Comparison of ENCODE assay signal across 8 mouse cellular contexts in the genomic region with DNA sequence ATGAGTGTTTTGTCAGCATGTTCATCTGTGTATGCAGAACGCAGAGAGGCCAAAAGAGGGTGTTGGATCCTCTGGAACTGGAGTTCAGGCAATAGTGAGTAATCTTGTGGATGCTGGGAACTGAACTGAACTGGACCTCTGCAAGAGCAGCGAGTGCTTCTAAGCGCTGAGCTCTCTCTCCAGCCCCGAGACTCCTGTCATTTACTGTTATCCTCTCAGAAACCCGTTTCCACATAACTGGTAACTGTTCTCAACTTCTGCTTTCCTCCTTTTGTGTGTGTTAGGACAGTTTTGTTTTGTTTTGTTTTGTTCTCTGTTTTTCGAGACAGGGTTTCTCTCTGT. TPM values are rescaled to one million over a fixed set of nuclear protein-coding genes. Genes with fewer than 3 reads are reported as not detected.
A peak's percentile ranks its signal among the peaks of the same experiment; 100 is the strongest.
DNase-seq lines count a peak whose midpoint lies in the region; ATAC-seq and TF ChIP-seq lines count a peak whose summit lies in the region.

No protein-coding gene starts in this region.

- no peaks in the 10 kb centered on the region for H3K9me3 ChIP-seq in kidney, embryonic 15.5 days (replicated peaks)
- no peaks in the 10 kb centered on the region for H3K9me3 ChIP-seq in embryonic facial prominence, embryonic 15.5 days (replicated peaks)
- H3K9me3 ChIP-seq in limb, embryonic 11.5 days (ENCODE audit: control insufficient read depth, low read length): no peaks in the 10 kb centered on the region

- no peaks in the 10 kb centered on the region for H3K27me3 ChIP-seq in kidney, embryonic 15.5 days
- no peaks in the 10 kb centered on the region for H3K27me3 ChIP-seq in embryonic facial prominence, embryonic 15.5 days
- H3K27me3 ChIP-seq in limb, embryonic 11.5 days (ENCODE audit: control insufficient read depth, insufficient read depth, low read length): no peaks in the 10 kb centered on the region
- no peaks in the 10 kb centered on the region for H3K27me3 ChIP-seq in myocyte (ENCODE audit: control insufficient read depth, insufficient read depth, insufficient read length)

- 0 out of 2 replicates have a peak overlapping the region, but pooled peaks have one; percentile 0 for H3K27ac ChIP-seq in kidney, embryonic 15.5 days
- no peak overlapping the region for H3K27ac ChIP-seq in embryonic facial prominence, embryonic 15.5 days (replicated peaks)
- H3K27ac ChIP-seq in limb, embryonic 11.5 days (replicated peaks; ENCODE audit: low read depth, low read length): no peak overlapping the region

- 9% methylated on average over 6 of the region's 6 CpGs for WGBS in kidney, embryonic 15.5 days
- WGBS in embryonic facial prominence, embryonic 15.5 days: 10% methylated on average over 6 of the region's 6 CpGs
- WGBS in limb, embryonic 11.5 days: 11% methylated on average over 6 of the region's 6 CpGs

- H3K79me2 ChIP-seq in myocyte (ENCODE audit: control insufficient read depth, insufficient read depth): peaks cover 44% of the 10 kb centered on the region

- peak; percentile 10; the same call in 1 of the 2 replicates for ATAC-seq in kidney, embryonic 15.5 days (replicated peaks; ENCODE audit: low FRiP score)
- no peak for ATAC-seq in embryonic facial prominence, embryonic 15.5 days (ENCODE audit: insufficient number of reproducible peaks, low FRiP score, low TSS enrichment, low read depth)
- ATAC-seq in limb, embryonic 11.5 days (ENCODE audit: insufficient number of reproducible peaks, low FRiP score, low TSS enrichment, low read depth): no peak

- peak overlapping the region; percentile 73 for H3K4me3 ChIP-seq in kidney, embryonic 15.5 days (replicated peaks)
- peak overlapping the region; percentile 84 for H3K4me3 ChIP-seq in embryonic facial prominence, embryonic 15.5 days (replicated peaks)
- H3K4me3 ChIP-seq in limb, embryonic 11.5 days (ENCODE audit: low read depth, low read length): peak overlapping the region; percentile 87
- H3K4me3 ChIP-seq in myocyte: peak overlapping the region; percentile 88

- DNase-seq in kidney, adult 11 months: no peak
- no peak for DNase-seq in limb, embryonic 11.5 days (ENCODE audit: low spot score)
- DNase-seq in gastrocnemius, postnatal 25 days: no peak
- DNase-seq in layer of hippocampus, adult 11-12 months (ENCODE audit: low spot score): no peak
- DNase-seq in urinary bladder, postnatal 25 days (ENCODE audit: low spot score): no peak

- TF ChIP-seq POLR2A in myocyte (IDR thresholded peaks at IDR 0.05; ENCODE audit: insufficient read length, low read depth): no peak

- H3K4me1 ChIP-seq in kidney, embryonic 15.5 days: peaks cover 39% of the 10 kb centered on the region
- H3K4me1 ChIP-seq in embryonic facial prominence, embryonic 15.5 days: peaks cover 31% of the 10 kb centered on the region
- peaks cover 11% of the 10 kb centered on the region for H3K4me1 ChIP-seq in limb, embryonic 11.5 days (ENCODE audit: control insufficient read depth, insufficient read depth, low read length)

- H3K36me3 ChIP-seq in kidney, embryonic 15.5 days: peaks cover 27% of the 10 kb centered on the region
- H3K36me3 ChIP-seq in embryonic facial prominence, embryonic 15.5 days: peaks cover 29% of the 10 kb centered on the region
- H3K36me3 ChIP-seq in limb, embryonic 11.5 days (ENCODE audit: control insufficient read depth, insufficient read depth, low read length): peaks cover 9% of the 10 kb centered on the region
- H3K36me3 ChIP-seq in myocyte (ENCODE audit: control insufficient read depth, insufficient read depth): peaks cover 15% of the 10 kb centered on the region

- H3ac ChIP-seq in myocyte (ENCODE audit: control insufficient read depth, insufficient read length): peak overlapping the region; percentile 88

- H3K4me2 ChIP-seq in kidney, embryonic 15.5 days: peak overlapping the region; percentile 84
- peak overlapping the region; percentile 58 for H3K4me2 ChIP-seq in embryonic facial prominence, embryonic 15.5 days (replicated peaks)
- H3K4me2 ChIP-seq in limb, embryonic 11.5 days (ENCODE audit: low read depth, severe bottlenecking): peak overlapping the region; percentile 52
- peak overlapping the region; percentile 86 for H3K4me2 ChIP-seq in myocyte (ENCODE audit: low read depth)

- H3K9ac ChIP-seq in kidney, embryonic 15.5 days: peak overlapping the region; percentile 39; the same call in 1 of the 2 replicates
- peak overlapping the region; percentile 74 for H3K9ac ChIP-seq in embryonic facial prominence, embryonic 15.5 days
- H3K9ac ChIP-seq in limb, embryonic 11.5 days (ENCODE audit: low read length): peak overlapping the region; percentile 37; the same call in 1 of the 2 replicates

TF ChIP-seq in myocyte, 11 proteins besides CTCF, POLR2A, EP300 and RAD21:
- no peak for TF ChIP-seq MYOG (IDR thresholded peaks at IDR 0.05; ENCODE audit: control insufficient read depth in 1 of 3, insufficient read depth in 1 of 3, insufficient read length in 2 of 3, low read depth in 2 of 3)
- TF ChIP-seq USF1 (IDR thresholded peaks at IDR 0.05; ENCODE audit: low read depth): no peak
- TF ChIP-seq E2F4 (IDR thresholded peaks at IDR 0.05; ENCODE audit: insufficient read depth): no peak
- no peak for TF ChIP-seq MAX (IDR thresholded peaks at IDR 0.05; ENCODE audit: low read depth)
- no peak for TF ChIP-seq TCF3 (IDR thresholded peaks at IDR 0.05; ENCODE audit: insufficient read length, low read depth)
- no peak for TF ChIP-seq SRF (IDR thresholded peaks at IDR 0.05; ENCODE audit: control insufficient read depth, insufficient read length, low read depth)

RNA-seq across cellular contexts. Expression of gene Cox8a, which starts 0.5 kb away (rescaled TPM):
- polyA plus RNA-seq in kidney, embryonic 15.5 days (2015; fragmentation: Nextera tagmentation; extraction: Ambion mirVana): 1,089 and 1,191 TPM in 2 replicates
- polyA plus RNA-seq in embryonic facial prominence, embryonic 15.5 days (2015; fragmentation: Nextera tagmentation; extraction: Ambion mirVana): 822 and 870 TPM in 2 replicates
- 807 and 830 TPM in 2 replicates for polyA plus RNA-seq in limb, embryonic 11.5 days (2014; fragmentation: Nextera tagmentation; extraction: Ambion mirVana)
- 1,011 TPM for polyA plus RNA-seq in myocyte (2012; fragmentation: generic; extraction: Trizol)
- total RNA-seq in gastrocnemius, postnatal 25 days (2021): 100 to 1,000 TPM; 101 to 120 TPM

RNA-seq across cellular contexts. Expression of gene Otub1, which starts 11.8 kb away (rescaled TPM):
- polyA plus RNA-seq in kidney, embryonic 15.5 days (2015; fragmentation: Nextera tagmentation; extraction: Ambion mirVana): 206 and 224 TPM in 2 replicates
- 206 and 214 TPM in 2 replicates for polyA plus RNA-seq in embryonic facial prominence, embryonic 15.5 days (2015; fragmentation: Nextera tagmentation; extraction: Ambion mirVana)
- 247 and 260 TPM in 2 replicates for polyA plus RNA-seq in limb, embryonic 11.5 days (2014; fragmentation: Nextera tagmentation; extraction: Ambion mirVana)
- 112 TPM for polyA plus RNA-seq in myocyte (2012; fragmentation: generic; extraction: Trizol)
- total RNA-seq in gastrocnemius, postnatal 25 days (2021): 10 to 100 TPM; 48.4 to 48.5 TPM

RNA-seq across cellular contexts. Expression of gene Naa40, which starts 23.1 kb away (rescaled TPM):
- 74.6 and 75.3 TPM in 2 replicates for polyA plus RNA-seq in kidney, embryonic 15.5 days (2015; fragmentation: Nextera tagmentation; extraction: Ambion mirVana)
- polyA plus RNA-seq in embryonic facial prominence, embryonic 15.5 days (2015; fragmentation: Nextera tagmentation; extraction: Ambion mirVana): 49.8 and 55.4 TPM in 2 replicates
- 83.9 and 85.1 TPM in 2 replicates for polyA plus RNA-seq in limb, embryonic 11.5 days (2014; fragmentation: Nextera tagmentation; extraction: Ambion mirVana)
- 10.3 TPM for polyA plus RNA-seq in myocyte (2012; fragmentation: generic; extraction: Trizol)
- total RNA-seq in gastrocnemius, postnatal 25 days (2021): 10 to 100 TPM in 1 of 2 experiments, 1 to 10 TPM in 1; 8.3 to 13.0 TPM

RNA-seq across cellular contexts. Expression of gene Rcor2, which starts 49.2 kb away (rescaled TPM):
- polyA plus RNA-seq in kidney, embryonic 15.5 days (2015; fragmentation: Nextera tagmentation; extraction: Ambion mirVana): 15.9 and 16.0 TPM in 2 replicates
- 20.3 and 22.9 TPM in 2 replicates for polyA plus RNA-seq in embryonic facial prominence, embryonic 15.5 days (2015; fragmentation: Nextera tagmentation; extraction: Ambion mirVana)
- polyA plus RNA-seq in limb, embryonic 11.5 days (2014; fragmentation: Nextera tagmentation; extraction: Ambion mirVana): 22.6 and 30.0 TPM in 2 replicates
- 34.1 TPM for polyA plus RNA-seq in myocyte (2012; fragmentation: generic; extraction: Trizol)
- 1 to 10 TPM; 2.6 to 4.2 TPM for total RNA-seq in gastrocnemius, postnatal 25 days (2021)
